Mouse (Mus musculus): ENCODE measurements around the gene Slc44a3. TPM values are rescaled to one million over a fixed set of nuclear protein-coding genes. Genes with fewer than 3 reads are reported as not detected.
A peak's percentile ranks its signal among the peaks of the same experiment; 100 is the strongest.

The Slc44a3 gene
- polyA plus RNA-seq (2012; rRNA removed) = 4.6 and 5.9 TPM in 2 replicates

- WGBS = 3% methylated on average over 24 of the region's 24 CpGs
- peak within 1 kb of the TSS; percentile 56 for H3K27ac ChIP-seq (ENCODE audit: insufficient read depth, low read depth, low read length)
- no peaks in the 10 kb centered on the region for H3K27me3 ChIP-seq (ENCODE audit: control insufficient read depth, insufficient read depth, low read length)
- H3K4me1 ChIP-seq (ENCODE audit: control insufficient read depth, insufficient read depth, insufficient read length, low read length) = peaks cover 10% of the 10 kb centered on the region; the same call in 1 of the 2 replicates
- H3K4me3 ChIP-seq (ENCODE audit: low read depth, low read length) = peak within 1 kb of the TSS; percentile 82
- TF ChIP-seq CTCF (IDR thresholded peaks at IDR 0.05; ENCODE audit: extremely low read depth, insufficient read length, insufficient replicate concordance, low read depth, low read length) = peak; percentile 32; the same call in 1 of the 2 replicates
- no peak for TF ChIP-seq POLR2A (IDR thresholded peaks at IDR 0.05; ENCODE audit: low read depth, low read length)
- no peaks in the 10 kb centered on the region for H3K36me3 ChIP-seq (ENCODE audit: control insufficient read depth, insufficient read depth, low read length)
Observed at GRCm38 (mm10) chr3:121532176-121532575, at the start of gene Slc44a3. TSS of gene Slc44a3 (minus strand) at chr3:121532404.

- H3K27me3 ChIP-seq (ENCODE audit: control insufficient read depth, insufficient read depth, low read length) = no peaks in the 10 kb centered on the region
- no peak for TF ChIP-seq POLR2A (IDR thresholded peaks at IDR 0.05; ENCODE audit: low read depth, low read length)
- no peak for TF ChIP-seq CTCF (IDR thresholded peaks at IDR 0.05; ENCODE audit: extremely low read depth, insufficient read length, insufficient replicate concordance, low read depth, low read length)
- WGBS = 87% methylated on average over 6 of the region's 6 CpGs
- H3K4me1 ChIP-seq (ENCODE audit: control insufficient read depth, insufficient read depth, insufficient read length, low read length) = no peaks in the 10 kb centered on the region
- H3K4me3 ChIP-seq (ENCODE audit: low read depth, low read length) = no peak overlapping the region
- H3K36me3 ChIP-seq (ENCODE audit: control insufficient read depth, insufficient read depth, low read length) = no peaks in the 10 kb centered on the region
- H3K27ac ChIP-seq (ENCODE audit: insufficient read depth, low read depth, low read length) = no peak overlapping the region
Observed at GRCm38 (mm10) chr3:121579880-121580549, 47.8 kb upstream of the Slc44a3 start.

DNA sequence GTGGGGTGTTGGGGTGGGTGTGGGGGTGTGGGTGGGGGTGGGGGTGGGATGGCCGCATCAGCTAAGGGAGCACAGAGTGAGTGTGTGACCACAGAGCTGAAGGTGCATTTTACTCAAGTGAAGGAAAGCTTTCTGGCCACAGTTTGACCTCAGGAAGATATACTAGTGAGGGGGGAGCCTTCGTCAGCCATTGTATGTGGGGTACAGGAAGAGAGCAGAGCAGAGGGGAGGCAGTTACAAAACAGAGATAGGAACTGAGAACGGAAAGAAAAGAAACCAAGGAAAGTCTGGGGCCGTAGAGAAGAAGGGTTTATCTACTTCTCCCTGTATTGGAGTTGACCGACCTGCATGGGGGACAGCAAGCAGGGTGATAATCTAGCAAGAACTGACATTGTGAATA is 47.2 kb upstream of the Slc44a3 start:
- Histone ChIP-seq H3K36me3 (ENCODE audit: control insufficient read depth, insufficient read depth, low read length) (no peaks in the 10 kb centered on the region), H3K4me3 (ENCODE audit: low read depth, low read length) (no peak overlapping the region), H3K27ac (ENCODE audit: insufficient read depth, low read depth, low read length) (no peak overlapping the region), H3K27me3 (ENCODE audit: control insufficient read depth, insufficient read depth, low read length) (no peaks in the 10 kb centered on the region), H3K4me1 (ENCODE audit: control insufficient read depth, insufficient read depth, insufficient read length, low read length) (no peaks in the 10 kb centered on the region)
- 79% methylated on average over 5 of the region's 5 CpGs for WGBS
- TF ChIP-seq POLR2A (IDR thresholded peaks at IDR 0.05; ENCODE audit: low read depth, low read length) = no peak
- no peak for TF ChIP-seq CTCF (IDR thresholded peaks at IDR 0.05; ENCODE audit: extremely low read depth, insufficient read length, insufficient replicate concordance, low read depth, low read length)

- WGBS = 54% methylated on average over 5 of the region's 5 CpGs
- H3K4me3 ChIP-seq (ENCODE audit: low read depth, low read length) = no peak overlapping the region
- H3K4me1 ChIP-seq (ENCODE audit: control insufficient read depth, insufficient read depth, insufficient read length, low read length) = no peaks in the 10 kb centered on the region
- H3K27me3 ChIP-seq (ENCODE audit: control insufficient read depth, insufficient read depth, low read length) = no peaks in the 10 kb centered on the region
- TF ChIP-seq POLR2A (IDR thresholded peaks at IDR 0.05; ENCODE audit: low read depth, low read length) (no peak), CTCF (IDR thresholded peaks at IDR 0.05; ENCODE audit: extremely low read depth, insufficient read length, insufficient replicate concordance, low read depth, low read length) (no peak)
- no peak overlapping the region for H3K27ac ChIP-seq (ENCODE audit: insufficient read depth, low read depth, low read length)
- H3K36me3 ChIP-seq (ENCODE audit: control insufficient read depth, insufficient read depth, low read length) = no peaks in the 10 kb centered on the region
Observed at GRCm38 (mm10) chr3:121578706-121579105, 46.5 kb upstream of the Slc44a3 start.

GRCm38 (mm10) chr3:121577641-121578040 is 45.4 kb upstream of the Slc44a3 start:
- Histone ChIP-seq H3K4me1 (ENCODE audit: control insufficient read depth, insufficient read depth, insufficient read length, low read length) (no peaks in the 10 kb centered on the region), H3K27me3 (ENCODE audit: control insufficient read depth, insufficient read depth, low read length) (no peaks in the 10 kb centered on the region), H3K36me3 (ENCODE audit: control insufficient read depth, insufficient read depth, low read length) (no peaks in the 10 kb centered on the region), H3K27ac (ENCODE audit: insufficient read depth, low read depth, low read length) (0 out of 2 replicates have a peak overlapping the region, but pooled peaks have one; percentile 33), H3K4me3 (ENCODE audit: low read depth, low read length) (no peak overlapping the region)
- 87% methylated on average over 5 of the region's 5 CpGs for WGBS
- TF ChIP-seq CTCF (IDR thresholded peaks at IDR 0.05; ENCODE audit: extremely low read depth, insufficient read length, insufficient replicate concordance, low read depth, low read length) = no peak
- no peak for TF ChIP-seq POLR2A (IDR thresholded peaks at IDR 0.05; ENCODE audit: low read depth, low read length)

DNA sequence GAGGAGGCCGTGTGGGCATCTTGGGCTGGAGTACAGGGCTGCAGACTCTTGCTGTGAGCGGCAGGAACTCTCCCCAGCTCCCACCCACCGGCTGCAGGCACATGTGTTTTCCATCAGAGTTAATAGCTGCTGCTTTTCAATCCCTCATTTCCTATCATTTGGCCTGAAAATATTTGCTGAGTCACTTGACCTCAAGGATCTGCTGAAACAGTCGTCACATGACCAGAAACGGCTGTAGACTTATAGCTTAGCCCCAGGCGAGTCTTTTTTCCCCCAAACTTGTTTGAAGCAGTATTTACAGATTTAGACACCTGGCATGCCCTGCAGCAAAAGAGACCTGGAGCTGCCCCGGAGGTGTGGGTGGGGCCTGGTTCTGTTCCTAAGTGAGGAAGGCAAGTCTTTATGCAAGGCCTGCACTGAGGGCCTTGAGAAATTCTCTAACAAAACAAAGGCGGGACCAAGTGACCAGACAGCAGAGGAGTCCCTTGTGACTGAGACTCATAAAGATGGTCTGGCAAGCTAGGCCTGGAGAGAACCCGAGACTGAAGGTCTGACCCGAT is 44.9 kb upstream of the Slc44a3 start:
- no peaks in the 10 kb centered on the region for H3K27me3 ChIP-seq (ENCODE audit: control insufficient read depth, insufficient read depth, low read length)
- TF ChIP-seq CTCF (IDR thresholded peaks at IDR 0.05; ENCODE audit: extremely low read depth, insufficient read length, insufficient replicate concordance, low read depth, low read length) (no peak), POLR2A (IDR thresholded peaks at IDR 0.05; ENCODE audit: low read depth, low read length) (no peak)
- H3K4me1 ChIP-seq (ENCODE audit: control insufficient read depth, insufficient read depth, insufficient read length, low read length) = no peaks in the 10 kb centered on the region
- no peaks in the 10 kb centered on the region for H3K36me3 ChIP-seq (ENCODE audit: control insufficient read depth, insufficient read depth, low read length)
- H3K27ac ChIP-seq (ENCODE audit: insufficient read depth, low read depth, low read length) = peak overlapping the region; percentile 33; the same call in 1 of the 2 replicates
- no peak overlapping the region for H3K4me3 ChIP-seq (ENCODE audit: low read depth, low read length)
- WGBS = 55% methylated on average over 10 of the region's 10 CpGs

- Histone ChIP-seq H3K4me1 (ENCODE audit: control insufficient read depth, insufficient read depth, insufficient read length, low read length) (no peaks in the 10 kb centered on the region), H3K36me3 (ENCODE audit: control insufficient read depth, insufficient read depth, low read length) (no peaks in the 10 kb centered on the region), H3K27me3 (ENCODE audit: control insufficient read depth, insufficient read depth, low read length) (no peaks in the 10 kb centered on the region), H3K27ac (ENCODE audit: insufficient read depth, low read depth, low read length) (no peak overlapping the region), H3K4me3 (ENCODE audit: low read depth, low read length) (no peak overlapping the region)
- 80% methylated on average over 6 of the region's 6 CpGs for WGBS
- no peak for TF ChIP-seq CTCF (IDR thresholded peaks at IDR 0.05; ENCODE audit: extremely low read depth, insufficient read length, insufficient replicate concordance, low read depth, low read length)
- no peak for TF ChIP-seq POLR2A (IDR thresholded peaks at IDR 0.05; ENCODE audit: low read depth, low read length)
Observed at GRCm38 (mm10) chr3:121576367-121576766, 44.2 kb upstream of the Slc44a3 start.

Measured in small intestine, adult 2 months (tissue).